Mouse (Mus musculus) megakaryocyte, embryonic 14.5 days (primary cell): ENCODE results near the gene Pygo2.

Source experiments
- FLI1 ChIP-seq: IDR thresholded peaks from 2 replicates; pipeline ENCODE4 v1.6.1; 2012; ENCODE audit warnings: low read length, inconsistent platforms, mixed read lengths
- GATA1 ChIP-seq: IDR thresholded peaks from 3 replicates; pipeline ENCODE4 v1.6.1; 2012; ENCODE audit warnings: mixed read lengths, low read length, inconsistent platforms, borderline replicate concordance

DNA sequence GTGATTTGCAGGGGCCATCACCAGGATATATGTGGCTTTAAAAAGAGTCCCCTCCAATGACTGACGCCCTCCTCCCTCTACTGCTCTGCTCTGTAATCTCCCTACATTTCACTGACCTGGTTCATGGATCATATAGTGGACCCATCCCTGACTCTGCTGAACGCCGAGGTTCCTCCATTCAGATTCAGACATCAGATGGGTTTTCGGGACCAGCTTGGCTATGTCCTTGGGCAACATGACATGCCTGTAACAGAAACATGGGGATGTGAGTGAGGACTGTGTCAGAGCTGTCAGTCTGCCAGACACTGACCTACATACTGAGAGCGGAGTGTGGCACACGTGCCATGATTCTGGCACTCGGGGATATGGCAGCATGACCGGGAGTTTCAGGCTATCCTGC lies 13.9 kb upstream of the Pygo2 start:
- TF ChIP-seq GATA1 (no peak), FLI1 (no peak)
